Mouse (Mus musculus): ENCODE data around the gene Tkt.

Tkt gene

GRCm38 (mm10) chr14:30585323-30585722, 37.2 kb downstream of the Tkt start:
- in situ Hi-C loops (cut with MboI) = loop anchor here (5.0 kb wide), 1 partner anchor 87 kb away; no protein-coding TSS in a partner anchor

GRCm38 (mm10) chr14:30586780-30587461, 38.8 kb downstream of the Tkt start:
- in situ Hi-C loops (cut with MboI) = loop anchor here (5.0 kb wide), 1 partner anchor 85 kb away; no protein-coding TSS in a partner anchor

- in situ Hi-C loops (cut with MboI) = no loop called here
Measured at GRCm38 (mm10) chr14:30590041-30590645, 42.0 kb downstream of the Tkt start.

- in situ Hi-C loops (cut with MboI) = no loop called here
Measured at GRCm38 (mm10) chr14:30590918-30591317, 42.8 kb downstream of the Tkt start.

GRCm38 (mm10) chr14:30591417-30591816, 43.3 kb downstream of the Tkt start:
- in situ Hi-C loops (cut with MboI) = no loop called here

GRCm38 (mm10) chr14:30593279-30594091, 45.3 kb downstream of the Tkt start:
- in situ Hi-C loops (cut with MboI) = no loop called here

- in situ Hi-C loops (cut with MboI) = no loop called here
Measured at GRCm38 (mm10) chr14:30594092-30594695, 46.0 kb downstream of the Tkt start.

GRCm38 (mm10) chr14:30595576-30596313, 47.6 kb downstream of the Tkt start:
- in situ Hi-C loops (cut with MboI) = no loop called here

GRCm38 (mm10) chr14:30596407-30596806, 48.2 kb downstream of the Tkt start:
- in situ Hi-C loops (cut with MboI) = no loop called here

GRCm38 (mm10) chr14:30597142-30597541, 49.0 kb downstream of the Tkt start:
- in situ Hi-C loops (cut with MboI) = no loop called here

- in situ Hi-C loops (cut with MboI) = no loop called here
Measured at GRCm38 (mm10) chr14:30606817-30607216, 58.7 kb downstream of the Tkt start.

- in situ Hi-C loops (cut with MboI) = no loop called here
Measured at GRCm38 (mm10) chr14:30607696-30608095, 59.5 kb downstream of the Tkt start.

GRCm38 (mm10) chr14:30608176-30608575, 60.0 kb downstream of the Tkt start:
- in situ Hi-C loops (cut with MboI) = no loop called here

- in situ Hi-C loops (cut with MboI) = no loop called here
Measured at GRCm38 (mm10) chr14:30609499-30609898, 61.3 kb downstream of the Tkt start.

- in situ Hi-C loops (cut with MboI) = no loop called here
Measured at GRCm38 (mm10) chr14:30610304-30610703, 62.1 kb downstream of the Tkt start.

GRCm38 (mm10) chr14:30610940-30611339, 62.8 kb downstream of the Tkt start:
- in situ Hi-C loops (cut with MboI) = no loop called here

- in situ Hi-C loops (cut with MboI) = no loop called here
Measured at GRCm38 (mm10) chr14:30612523-30612922, 64.4 kb downstream of the Tkt start.

GRCm38 (mm10) chr14:30612962-30613715, 65.0 kb downstream of the Tkt start:
- in situ Hi-C loops (cut with MboI) = no loop called here

- in situ Hi-C loops (cut with MboI) = no loop called here
Measured at GRCm38 (mm10) chr14:30616751-30617150, 68.6 kb downstream of the Tkt start.

GRCm38 (mm10) chr14:30618746-30619275, 70.7 kb downstream of the Tkt start:
- in situ Hi-C loops (cut with MboI) = no loop called here
